Mouse (Mus musculus) T-cell, adult 2 months (primary cell): ENCODE measurements around the gene Tmem56.

Experiments used
- DNase-seq: peaks from one replicate; pipeline ENCODE4 v3.0.0; 2022; ENCODE audit warnings: low spot score

Gene Tmem56

DNA sequence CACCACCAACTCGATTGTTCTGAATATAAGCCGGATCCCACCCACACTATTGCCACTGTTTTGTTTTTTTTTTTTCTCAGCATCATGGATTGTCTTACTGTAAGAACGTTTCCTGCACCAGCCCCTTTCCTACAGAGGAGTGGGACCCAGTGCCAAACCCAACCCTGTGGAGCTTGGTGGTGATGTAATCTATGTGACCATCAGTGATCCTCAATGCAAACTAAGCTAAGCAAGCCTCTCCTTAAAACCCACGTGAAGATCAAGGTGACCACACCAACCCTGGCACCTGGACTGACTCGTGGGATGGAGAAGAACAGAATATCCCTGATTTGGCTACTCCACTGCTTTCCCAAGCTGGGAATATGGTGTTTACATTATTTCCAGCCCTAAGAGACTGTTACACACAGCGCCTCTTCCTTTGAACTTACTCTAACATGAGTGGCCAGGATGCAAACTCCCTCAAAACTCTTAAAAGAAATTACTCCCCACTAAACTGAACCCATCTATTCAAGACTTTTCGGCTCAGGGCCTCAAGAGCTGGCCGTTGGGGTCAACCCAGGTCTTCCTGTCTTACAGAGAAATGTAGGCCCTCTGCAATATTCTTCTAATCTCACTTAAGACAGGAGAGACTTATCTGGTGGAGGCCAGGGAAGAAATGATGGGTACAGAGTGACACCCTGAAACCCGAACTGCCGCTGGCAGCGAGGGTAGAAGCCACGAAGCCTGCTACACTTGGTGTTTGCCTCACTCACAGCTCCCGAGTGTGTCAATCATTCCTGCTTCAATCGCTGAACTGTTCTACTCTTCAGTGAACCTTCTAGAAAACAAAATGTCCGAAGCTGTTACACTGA, 113.6 kb downstream of the Tmem56 start:
- DNase-seq: no peak

DNA sequence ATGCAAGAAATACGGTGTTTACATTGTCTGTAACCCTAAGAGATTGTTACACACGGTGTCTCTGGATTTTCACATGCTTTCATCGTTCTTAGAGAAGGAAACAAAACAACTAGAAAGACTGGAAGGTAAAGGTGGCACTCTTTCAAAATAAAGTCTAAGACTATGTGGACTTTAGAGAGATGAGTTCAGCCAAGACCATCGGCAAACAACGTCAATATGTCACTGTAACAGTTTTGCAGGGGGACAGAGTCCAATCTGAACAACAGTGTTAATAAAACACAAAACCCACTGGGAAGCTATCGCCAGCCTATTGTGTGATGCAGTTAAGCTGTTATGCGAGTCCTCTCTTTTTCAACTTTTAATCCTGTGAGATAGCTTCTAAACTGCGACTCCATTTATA, 114.3 kb downstream of the Tmem56 start:
- no peak for DNase-seq

DNA sequence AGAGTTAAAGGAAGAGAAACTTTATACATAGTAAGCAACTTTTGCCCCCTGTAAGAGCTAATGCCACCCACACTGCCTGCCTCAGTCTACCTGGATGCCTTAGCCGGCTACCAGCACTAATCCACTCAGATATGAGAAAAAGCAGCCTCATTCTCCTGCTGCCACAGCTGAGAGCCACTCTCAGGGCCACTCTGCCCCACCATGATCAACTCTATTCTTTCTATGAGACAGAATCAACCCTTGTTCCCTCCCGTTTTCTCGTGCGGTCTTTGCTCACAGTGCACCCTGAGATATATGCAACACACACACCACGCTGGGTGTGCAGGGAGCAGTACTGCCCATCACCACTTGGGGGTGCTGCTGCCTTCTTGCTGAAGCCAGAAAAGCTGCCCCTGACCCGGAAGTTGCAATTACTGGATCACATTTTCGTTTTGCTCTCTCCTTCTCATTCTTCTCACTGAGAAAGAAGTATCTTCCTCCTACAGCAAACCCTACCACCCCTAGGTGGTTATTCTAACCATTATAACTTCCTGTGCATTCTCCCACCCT, 119.6 kb downstream of the Tmem56 start:
- peak; percentile 78 for DNase-seq

DNA sequence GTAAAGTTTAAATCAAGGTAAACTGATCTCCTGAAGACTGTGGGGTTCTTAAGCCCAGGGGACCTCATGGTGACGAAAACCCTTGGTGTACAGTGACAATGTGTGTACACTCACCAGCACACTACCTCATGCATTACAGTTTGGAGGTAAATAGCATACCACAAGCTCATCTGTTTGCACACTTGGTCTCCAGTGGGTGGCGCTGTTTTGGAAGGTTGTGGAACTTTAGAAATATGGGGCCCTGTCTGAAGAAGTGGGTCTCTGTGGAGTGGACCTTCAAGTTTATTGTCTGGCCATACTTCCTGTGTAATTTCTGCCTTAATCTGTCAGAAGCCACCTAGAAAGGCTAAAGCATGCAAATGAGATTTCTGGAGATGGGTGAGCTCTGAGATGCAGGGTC, 121.2 kb downstream of the Tmem56 start:
- no peak for DNase-seq

DNA sequence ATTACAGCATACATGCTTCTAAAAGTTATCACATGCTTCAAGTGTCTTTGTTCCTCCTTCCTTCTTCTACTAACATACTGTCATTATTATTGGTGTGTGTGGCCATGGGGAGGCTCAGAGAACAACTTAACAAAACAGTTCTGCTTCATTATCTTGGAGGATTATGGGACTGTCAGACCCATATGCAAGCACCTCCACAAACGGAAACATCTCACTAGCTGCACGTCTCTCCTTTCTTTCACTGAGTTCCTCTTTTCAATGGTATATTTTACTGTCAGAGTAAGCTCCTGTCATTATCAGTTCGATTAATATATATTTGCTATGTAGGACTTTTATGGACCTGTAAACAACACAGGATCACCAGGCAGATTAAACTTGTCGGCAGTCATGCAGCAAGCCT, 122.5 kb downstream of the Tmem56 start:
- no peak for DNase-seq

DNA sequence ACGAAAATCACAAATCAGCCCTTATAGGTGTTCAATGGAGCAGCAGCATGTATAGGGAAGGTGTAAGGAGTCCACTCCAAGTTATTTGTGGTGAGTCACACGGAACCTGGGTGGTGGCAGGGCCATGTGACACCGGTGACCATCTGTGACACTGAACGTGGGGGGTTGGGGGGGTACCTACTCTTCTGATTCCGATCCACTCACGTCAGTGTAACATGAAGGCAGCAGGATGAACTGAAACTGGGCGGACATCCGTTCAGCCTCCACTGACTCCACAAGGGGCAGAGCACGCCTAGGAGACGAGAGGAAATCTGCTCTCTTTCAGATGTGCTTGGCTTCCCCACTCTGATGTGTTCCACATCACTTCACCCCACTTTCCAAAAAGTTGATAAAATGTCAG, 123.3 kb downstream of the Tmem56 start:
- no peak for DNase-seq

DNA sequence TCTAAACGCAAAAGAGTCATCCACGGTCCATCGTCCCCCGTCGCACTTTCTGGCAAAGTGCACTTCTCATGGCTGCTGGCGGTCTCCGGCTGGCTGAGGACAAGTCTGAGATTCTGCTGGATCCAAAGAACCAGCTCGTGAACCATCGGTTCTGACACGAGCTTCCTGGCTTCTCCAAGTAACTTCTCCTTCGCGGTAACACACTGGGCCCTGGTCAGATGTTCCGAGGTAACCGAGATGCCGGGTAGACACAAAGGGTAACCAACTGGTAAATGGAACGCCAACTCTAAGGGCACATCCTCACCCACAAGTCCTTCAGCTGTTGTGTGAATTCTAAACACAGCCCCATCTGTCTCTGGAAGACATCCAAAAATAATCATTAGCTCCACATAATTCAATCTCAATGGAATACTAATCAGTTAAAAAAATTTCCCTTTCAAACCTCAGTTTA, 124.0 kb downstream of the Tmem56 start:
- DNase-seq: no peak

DNA sequence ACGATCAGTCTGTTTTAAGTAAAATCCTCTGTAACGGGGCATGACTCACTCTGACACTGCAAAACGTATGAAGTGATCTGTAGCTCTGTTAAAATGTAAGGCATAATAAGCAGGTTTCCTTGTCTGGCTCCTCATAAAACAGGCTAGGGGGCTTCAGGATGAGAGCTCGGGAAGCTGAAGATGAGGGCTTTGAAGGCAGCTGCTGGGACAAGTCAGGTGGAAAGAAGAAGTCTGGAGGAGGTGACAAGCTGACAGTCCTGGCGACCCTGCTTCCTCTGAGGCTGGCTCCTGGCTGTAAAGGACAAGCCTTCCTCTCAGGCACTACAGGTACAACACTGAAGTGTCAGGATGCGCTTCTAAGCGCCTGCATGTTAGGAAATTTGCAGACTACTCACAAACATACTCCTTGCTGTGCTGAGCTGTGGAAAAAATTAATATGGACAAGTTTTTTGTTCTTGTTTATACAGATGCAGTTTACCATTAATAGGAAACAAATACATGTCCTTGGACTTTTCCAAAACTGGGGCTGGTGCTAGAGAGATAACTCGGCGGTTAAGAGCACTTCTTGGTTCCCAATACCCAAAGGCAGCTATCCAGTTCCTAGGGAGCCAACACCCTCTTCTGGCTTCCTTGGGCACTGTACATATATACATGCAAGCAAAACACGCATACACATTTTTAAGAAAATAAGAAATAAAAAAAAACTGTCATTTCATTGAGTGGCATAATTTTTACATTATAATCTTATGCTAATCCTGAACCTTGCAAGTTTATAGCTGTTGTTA, 125.2 kb downstream of the Tmem56 start:
- no peak for DNase-seq

DNA sequence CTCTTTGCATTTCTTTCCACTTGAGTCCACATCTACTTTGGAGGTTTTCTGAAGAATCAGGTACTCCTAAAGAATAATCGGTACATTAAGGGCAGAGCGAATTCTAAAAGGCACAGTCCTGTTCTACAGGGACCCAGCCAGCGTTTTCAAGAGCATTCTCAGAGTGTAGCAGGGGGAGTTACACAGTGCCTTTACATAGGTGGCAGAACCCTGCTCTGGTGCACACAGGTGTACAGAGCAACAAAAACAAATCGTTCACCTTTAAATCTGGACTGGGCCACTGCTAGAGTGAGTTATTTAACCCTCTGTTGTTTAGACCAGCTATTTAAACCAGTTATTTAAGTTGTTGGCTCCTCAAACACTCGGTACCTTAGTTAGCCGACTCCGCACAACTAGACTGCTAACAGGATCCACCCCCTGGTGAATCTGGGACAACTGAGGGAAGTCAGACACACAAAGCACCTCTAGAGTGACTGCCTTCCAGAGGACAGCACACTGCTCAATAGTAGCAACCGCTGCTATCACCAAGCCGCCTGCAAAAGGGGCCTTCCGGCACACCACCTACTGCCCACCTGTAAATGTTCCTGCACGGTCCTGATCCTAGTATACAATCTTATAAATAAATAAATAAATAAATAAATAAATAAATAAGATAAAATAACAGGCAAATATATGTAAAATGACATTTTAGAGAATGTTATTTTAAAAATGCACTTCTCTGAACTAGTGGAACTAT, 126.3 kb downstream of the Tmem56 start:
- DNase-seq: no peak

DNA sequence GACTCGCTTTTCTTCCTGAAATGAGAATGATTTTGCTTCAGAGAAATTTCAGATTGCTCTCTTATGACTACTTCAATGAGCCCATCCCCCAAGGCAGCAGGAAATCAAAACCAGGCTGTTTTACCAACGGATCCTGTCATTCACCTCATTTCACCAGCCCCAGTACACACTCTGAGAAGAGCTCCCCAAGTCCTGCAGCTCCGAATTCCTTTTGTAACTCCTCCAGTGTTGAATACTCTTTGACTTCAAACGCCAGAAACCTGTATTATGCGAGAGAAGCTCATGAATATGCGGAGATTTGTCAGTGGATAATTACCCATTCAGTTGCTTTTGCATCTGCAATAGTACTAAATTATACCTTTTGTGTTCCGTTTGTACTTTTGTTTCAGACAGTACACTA, 126.9 kb downstream of the Tmem56 start:
- no peak for DNase-seq
